Comparison of ENCODE assay signal across 23 mouse cellular contexts in genomic region chr13:11201978-11202377, GRCm38 (mm10).
"Had no signal": no experiment of that assay in that cellular context is flagged by ENCODE, and none has a peak within 500 bp of the region (broad histone marks: within the 10 kb centered on the region; RNA-seq: fewer than 3 reads in every experiment).

No protein-coding gene starts in this region.

- ATAC-seq: liver, embryonic 12.5 days; midbrain, embryonic 13.5 days had no signal

- H3K4me2 ChIP-seq: limb, embryonic 13.5 days; liver, embryonic 12.5 days; liver, embryonic 15.5 days; lung, embryonic 15.5 days; midbrain, embryonic 13.5 days; neural tube, embryonic 12.5 days; neural tube, embryonic 15.5 days had no signal

- DNase-seq: kidney, postnatal 14 days; kidney, postnatal 4 days; liver; lung, adult 18-20 months; lung, postnatal 10 days; lung, postnatal 36 days; right cerebral cortex, adult 18-20 months; right cerebral cortex, postnatal 14 days; right cerebral cortex, postnatal 4 days; thymus, adult 2 months; thymus, postnatal 14 days; thymus, postnatal 4 days had no signal

- H3K27ac ChIP-seq: limb, embryonic 10.5 days; limb, embryonic 13.5 days; liver, embryonic 12.5 days; liver, embryonic 15.5 days; lung, embryonic 15.5 days; midbrain, embryonic 10.5 days; midbrain, embryonic 13.5 days; neural tube, embryonic 12.5 days; neural tube, embryonic 15.5 days; stomach, postnatal 0 days had no signal

- H3K4me1 ChIP-seq: limb, embryonic 10.5 days; limb, embryonic 13.5 days; liver, embryonic 12.5 days; liver, embryonic 15.5 days; lung, embryonic 15.5 days; megakaryocyte, embryonic 14.5 days; midbrain, embryonic 10.5 days; midbrain, embryonic 13.5 days; neural tube, embryonic 12.5 days; neural tube, embryonic 15.5 days had no signal

- H3K27me3 ChIP-seq: limb, embryonic 13.5 days; liver, embryonic 12.5 days; liver, embryonic 15.5 days; lung, embryonic 15.5 days; megakaryocyte, embryonic 14.5 days; midbrain, embryonic 13.5 days; neural tube, embryonic 12.5 days; neural tube, embryonic 15.5 days had no signal

- H3K9me3 ChIP-seq: limb, embryonic 10.5 days; limb, embryonic 13.5 days; liver, embryonic 12.5 days; liver, embryonic 15.5 days; lung, embryonic 15.5 days; megakaryocyte, embryonic 14.5 days; midbrain, embryonic 10.5 days; midbrain, embryonic 13.5 days; neural tube, embryonic 12.5 days; neural tube, embryonic 15.5 days had no signal

- H3K36me3 ChIP-seq: limb, embryonic 10.5 days; limb, embryonic 13.5 days; liver, embryonic 12.5 days; liver, embryonic 15.5 days; lung, embryonic 15.5 days; midbrain, embryonic 10.5 days; midbrain, embryonic 13.5 days; neural tube, embryonic 12.5 days; neural tube, embryonic 15.5 days had no signal

- H3K9ac ChIP-seq: limb, embryonic 13.5 days; liver, embryonic 12.5 days; liver, embryonic 15.5 days; lung, embryonic 15.5 days; midbrain, embryonic 13.5 days; neural tube, embryonic 12.5 days; neural tube, embryonic 15.5 days had no signal

- H3K4me3 ChIP-seq: limb, embryonic 10.5 days; limb, embryonic 13.5 days; liver, embryonic 12.5 days; liver, embryonic 15.5 days; lung, embryonic 15.5 days; megakaryocyte, embryonic 14.5 days; midbrain, embryonic 10.5 days; midbrain, embryonic 13.5 days; neural tube, embryonic 12.5 days; neural tube, embryonic 15.5 days had no signal
